8 mouse cellular contexts compared by ENCODE assay signal in genomic region chr3:84582023-84582912, GRCm38 (mm10). TPM values are rescaled to one million over a fixed set of nuclear protein-coding genes. Genes with fewer than 3 reads are reported as not detected.
DNase-seq lines count a peak whose midpoint lies in the region; ATAC-seq lines count a peak whose summit lies in the region.

TSS of gene Arfip1 (minus strand) at chr3:84582625.

- H3K36me3 ChIP-seq in megakaryocyte, embryonic 14.5 days (replicated peaks; ENCODE audit: low read length) = no peaks in the 10 kb centered on the region

- peak within 1 kb of the TSS; percentile 97 for H3K4me3 ChIP-seq in megakaryocyte, embryonic 14.5 days (replicated peaks)

- ATAC-seq in common myeloid progenitor, adult 5-6 weeks (replicated peaks; ENCODE audit: low read depth, poor library complexity, severe bottlenecking) = peak; percentile 87

- H3K27me3 ChIP-seq in megakaryocyte, embryonic 14.5 days (replicated peaks) = no peaks in the 10 kb centered on the region

- DNase-seq in ZHBTc4 (ENCODE audit: low read depth, low spot score) = peak; percentile 98
- peak; percentile 96 to 97 for DNase-seq in gastrocnemius, adult 8-10 months (ENCODE audit: low spot score in 2 of 2)
- DNase-seq in hindlimb bud, embryonic 11.5 days (ENCODE audit: extremely low spot score, low read depth, low spot score) = peak; percentile 80
- peak; percentile 87 to 93 for DNase-seq in left cerebral cortex, adult 8-10 months (ENCODE audit: low spot score in 2 of 2)
- DNase-seq in right cerebral cortex, postnatal 10 days (ENCODE audit: low spot score in 2 of 2) = peak; percentile 96 to 97
- DNase-seq in urinary bladder, postnatal 25 days (ENCODE audit: low spot score) = peak; percentile 99

- H3K9me3 ChIP-seq in megakaryocyte, embryonic 14.5 days = no peaks in the 10 kb centered on the region

- H3K4me1 ChIP-seq in megakaryocyte, embryonic 14.5 days = peaks cover 64% of the 10 kb centered on the region

RNA-seq across cellular contexts. Expression of gene Arfip1, which starts in this region (rescaled TPM):
- 32.2 and 43.4 TPM in 2 replicates for total RNA-seq in common myeloid progenitor, adult 5-6 weeks (2017)
- 10 to 100 TPM in 1 of 4 experiments, 1 to 10 TPM in 3; 7.6 to 10.4 (median 9.1) TPM for total RNA-seq in gastrocnemius, adult 8-10 months (2022)
- total RNA-seq in left cerebral cortex, adult 8-10 months (2022) = 10 to 100 TPM; 19.3 to 22.5 (median 19.8) TPM
- polyA plus RNA-seq in megakaryocyte, embryonic 14.5 days (2012; ENCODE audit: insufficient read depth, low replicate concordance) = 9.3 TPM in 1 of 2 replicates, not detected in the other

Comparison
In these comparisons a context has a peak if more than half of its experiments do, and no peak if none do; other contexts are left out.
1. Peak in every context shown above with its lines: DNase-seq, ATAC-seq and H3K4me3 ChIP-seq.